Mouse (Mus musculus) midbrain, embryonic 12.5 days (tissue): ENCODE measurements around the gene Sbk2. TPM values are rescaled to one million over a fixed set of nuclear protein-coding genes. Genes with fewer than 3 reads are reported as not detected.

Experiments
- ATAC-seq: fragments of 200-750 bp; cut with Nextera tagmentation; 2 replicates; pipeline ENCODE4 v1.8.0; 2017; ENCODE audit warnings: low read depth, moderate TSS enrichment, moderate library complexity; ENCODE audit not compliant: low FRiP score
- H3K27ac ChIP-seq: fragments of 300-500 bp; sonication (generic); replicated peaks from 2 replicates; pipeline ENCODE4 v1.5.1; 2016; ENCODE audit warnings: mild to moderate bottlenecking
- H3K27me3 ChIP-seq: fragments of 300-500 bp; sonication (generic); 2 replicates; pipeline ENCODE4 v1.6.1; 2016; ENCODE audit warnings: mild to moderate bottlenecking
- H3K36me3 ChIP-seq: fragments of 300-500 bp; sonication (generic); 2 replicates; pipeline ENCODE4 v1.6.1; 2016
- H3K4me1 ChIP-seq: fragments of 300-500 bp; sonication (generic); 2 replicates; pipeline ENCODE4 v1.6.1; 2016
- H3K4me2 ChIP-seq: fragments of 300-500 bp; sonication (generic); replicated peaks from 2 replicates; pipeline ENCODE4 v1.6.1; 2016; ENCODE audit warnings: mild to moderate bottlenecking, moderate library complexity
- H3K4me3 ChIP-seq: fragments of 300-500 bp; sonication (generic); 2 replicates; pipeline ENCODE4 v1.5.1; 2016; ENCODE audit warnings: mild to moderate bottlenecking
- H3K9ac ChIP-seq: fragments of 300-500 bp; sonication (generic); replicated peaks from 2 replicates; pipeline ENCODE4 v1.6.1; 2016; ENCODE audit warnings: mild to moderate bottlenecking, moderate library complexity
- H3K9me3 ChIP-seq: fragments of 300-500 bp; sonication (generic); 2 replicates; pipeline ENCODE4 v1.6.1; 2016; ENCODE audit warnings: mild to moderate bottlenecking
- WGBS: fragments of 180-500 bp; shearing (Covaris S2); methylation state at CpG from one replicate; pipeline ENCODE4 v1.1.7; 2016; 5-methylcytosine and 5-hydroxymethylcytosine counted together
- polyA plus RNA-seq: library from polyadenylated mRNA; unstranded; fragments of >200 nt; fragmentation: Nextera tagmentation; extraction: Ambion mirVana; gene quantifications from 2 replicates; pipeline ENCODE4 v1.2.1, GENCODE M21; 2016

Sbk2 gene
- polyA plus RNA-seq, 1 experiment from 2014 or later = 0.18 TPM

DNA sequence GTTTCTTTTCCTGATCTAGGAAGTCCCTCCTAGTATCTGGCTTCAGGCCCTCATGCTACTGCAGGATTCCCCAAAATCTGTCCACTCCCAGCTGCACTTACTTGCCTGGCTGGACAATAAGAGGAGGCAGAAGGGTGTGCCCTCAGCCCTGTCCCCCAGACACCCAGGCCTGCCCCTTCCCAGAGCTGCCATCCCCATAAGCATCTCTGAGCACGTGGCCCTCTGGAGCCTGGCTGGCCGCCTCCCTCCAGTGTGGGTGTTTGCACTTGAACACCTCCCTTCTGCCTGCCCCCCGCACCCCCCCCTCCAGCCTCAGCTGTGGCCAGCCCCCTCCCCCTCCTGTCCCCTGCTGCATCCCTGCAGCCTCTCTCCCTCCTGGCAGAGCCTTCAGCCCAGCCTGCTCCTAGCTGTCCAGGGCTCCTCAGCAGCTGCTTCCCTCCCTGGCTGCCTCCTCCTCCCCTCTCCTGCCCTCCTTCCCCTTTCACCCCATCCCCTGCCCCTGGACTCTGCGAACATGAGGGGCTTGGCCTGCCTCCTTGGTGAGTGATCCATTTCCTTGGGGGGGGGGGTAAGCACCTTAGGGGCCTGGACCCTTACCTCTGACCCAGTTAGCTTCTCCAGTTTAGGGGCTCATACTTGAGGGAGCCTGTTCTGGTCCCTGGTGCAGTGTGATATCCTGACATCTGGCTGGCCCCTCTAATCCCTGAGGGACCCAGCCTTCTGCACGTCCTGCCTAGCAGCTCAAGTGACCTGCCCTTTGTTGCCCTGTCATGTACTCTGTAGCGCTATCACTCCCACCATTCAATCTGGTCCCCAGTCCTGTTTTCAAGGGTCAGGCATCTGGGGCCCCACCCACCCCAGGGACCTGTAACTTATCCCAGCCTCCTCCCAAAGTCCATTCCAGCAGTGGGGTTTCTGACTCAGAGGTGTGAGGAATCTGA is 38.5 kb downstream of the Sbk2 start, which contains the start of gene Ssc5d:
TSS of gene Ssc5d (plus strand) at position 345 of the 941 bp plus-strand sequence.
- 2% methylated on average over 6 of the region's 6 CpGs for WGBS
- Histone ChIP-seq H3K4me2 (peak within 1 kb of the TSS; percentile 78), H3K9ac (peak within 1 kb of the TSS; percentile 46), H3K27me3 (no peaks in the 10 kb centered on the region), H3K4me1 (peaks cover 62% of the 10 kb centered on the region), H3K4me3 (no peak within 1 kb of the TSS), H3K27ac (peak within 1 kb of the TSS; percentile 98), H3K9me3 (no peaks in the 10 kb centered on the region), H3K36me3 (peaks cover 8% of the 10 kb centered on the region)
- ATAC-seq = peak; percentile 34

DNA sequence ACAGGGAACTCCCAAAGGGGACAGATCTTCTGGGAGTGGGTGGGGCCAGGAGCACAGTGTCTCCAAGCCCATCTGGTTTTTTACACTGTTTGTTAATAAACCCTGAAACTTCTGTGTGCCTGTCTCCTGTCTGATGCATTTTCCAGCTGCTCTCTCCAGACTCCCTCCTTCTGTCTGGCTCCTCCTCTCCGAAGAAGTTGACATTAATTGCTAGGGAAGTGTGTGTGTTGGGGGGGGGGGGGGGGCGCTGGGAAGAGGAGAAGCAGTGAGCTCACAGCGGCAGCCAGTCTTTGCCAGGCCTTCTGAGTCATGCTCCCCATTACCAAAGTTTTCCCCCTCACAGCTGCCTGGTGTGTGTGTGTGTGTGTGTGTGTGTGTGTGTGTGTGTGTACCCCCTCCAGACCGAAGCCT is 39.3 kb downstream of the Sbk2 start:
- Histone ChIP-seq H3K27me3 (no peaks in the 10 kb centered on the region), H3K27ac (peak overlapping the region; percentile 98), H3K4me1 (peaks cover 64% of the 10 kb centered on the region), H3K9ac (0 out of 2 replicates have a peak overlapping the region, but pooled peaks have one; percentile 11), H3K36me3 (peaks cover 16% of the 10 kb centered on the region), H3K4me2 (peak overlapping the region; percentile 78), H3K9me3 (no peaks in the 10 kb centered on the region), H3K4me3 (no peak overlapping the region)
- 13% methylated on average over 3 of the region's 4 CpGs for WGBS
- ATAC-seq = no peak

DNA sequence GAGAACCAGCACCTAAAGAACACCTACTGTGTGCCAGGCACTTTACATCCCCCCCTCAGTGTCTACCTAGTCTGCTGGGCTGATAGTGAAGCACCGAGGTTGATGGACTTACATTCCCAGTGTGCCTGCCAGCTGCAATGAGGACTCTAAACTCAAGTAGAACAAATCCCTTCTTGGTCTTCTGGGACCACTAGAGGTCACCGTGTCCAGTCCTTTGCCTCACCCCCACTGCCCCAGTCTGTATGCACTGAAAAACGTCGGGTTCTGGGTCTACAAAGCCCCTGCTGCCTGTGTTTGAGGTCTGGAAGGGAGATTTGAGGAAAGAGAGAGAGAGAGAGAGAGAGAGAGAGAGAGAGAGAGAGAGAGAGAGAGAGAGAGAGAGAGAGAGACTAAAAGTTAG is 39.7 kb downstream of the Sbk2 start:
- H3K27ac ChIP-seq = peak overlapping the region; percentile 98
- H3K4me1 ChIP-seq = peaks cover 64% of the 10 kb centered on the region
- H3K4me2 ChIP-seq = peak overlapping the region; percentile 78
- H3K9ac ChIP-seq = peak overlapping the region; percentile 69; the same call in 1 of the 2 replicates
- H3K4me3 ChIP-seq = peak overlapping the region; percentile 40; the same call in 1 of the 2 replicates
- peaks cover 20% of the 10 kb centered on the region for H3K36me3 ChIP-seq
- no peak for ATAC-seq
- H3K9me3 ChIP-seq = no peaks in the 10 kb centered on the region
- no peaks in the 10 kb centered on the region for H3K27me3 ChIP-seq
- 4% methylated on average over 4 of the region's 4 CpGs for WGBS

DNA sequence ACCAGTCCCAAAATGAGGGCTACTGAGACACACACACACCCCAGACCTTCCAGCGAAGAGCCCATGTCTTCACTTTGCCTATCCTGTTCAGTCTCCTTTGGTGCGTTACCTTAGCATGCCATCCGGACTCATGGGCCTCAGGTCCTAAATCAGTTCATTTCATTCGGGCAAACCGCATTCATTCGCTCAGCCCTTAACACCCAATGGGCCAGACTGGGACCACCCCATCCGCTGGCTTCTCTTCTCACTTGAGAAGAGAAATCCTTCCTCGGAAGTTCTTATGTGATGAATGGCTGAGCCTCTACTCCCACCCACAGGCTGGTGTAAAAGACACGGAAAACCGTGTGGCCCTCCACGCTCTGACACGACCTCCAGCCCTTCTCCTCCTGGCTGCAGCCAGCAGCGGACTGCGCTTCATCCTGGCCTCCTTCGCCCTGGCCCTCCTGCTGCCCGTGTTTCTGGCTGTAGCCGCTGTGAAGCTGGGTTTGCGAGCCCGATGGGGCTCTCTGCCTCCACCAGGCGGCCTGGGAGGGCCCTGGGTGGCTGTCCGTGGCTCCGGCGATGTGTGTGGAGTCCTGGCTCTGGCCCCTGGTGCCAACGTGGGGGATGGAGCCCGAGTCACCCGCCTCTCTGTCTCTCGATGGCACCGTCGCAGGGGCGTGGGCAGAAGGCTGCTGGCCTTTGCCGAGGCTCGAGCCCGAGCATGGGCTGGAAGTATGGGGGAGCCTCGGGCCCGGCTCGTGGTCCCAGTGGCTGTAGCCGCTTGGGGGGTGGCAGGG is 40.4 kb downstream of the Sbk2 start:
- 3% methylated on average over 37 of the region's 37 CpGs for WGBS
- H3K9me3 ChIP-seq = no peaks in the 10 kb centered on the region
- H3K4me2 ChIP-seq = peak overlapping the region; percentile 78

DNA sequence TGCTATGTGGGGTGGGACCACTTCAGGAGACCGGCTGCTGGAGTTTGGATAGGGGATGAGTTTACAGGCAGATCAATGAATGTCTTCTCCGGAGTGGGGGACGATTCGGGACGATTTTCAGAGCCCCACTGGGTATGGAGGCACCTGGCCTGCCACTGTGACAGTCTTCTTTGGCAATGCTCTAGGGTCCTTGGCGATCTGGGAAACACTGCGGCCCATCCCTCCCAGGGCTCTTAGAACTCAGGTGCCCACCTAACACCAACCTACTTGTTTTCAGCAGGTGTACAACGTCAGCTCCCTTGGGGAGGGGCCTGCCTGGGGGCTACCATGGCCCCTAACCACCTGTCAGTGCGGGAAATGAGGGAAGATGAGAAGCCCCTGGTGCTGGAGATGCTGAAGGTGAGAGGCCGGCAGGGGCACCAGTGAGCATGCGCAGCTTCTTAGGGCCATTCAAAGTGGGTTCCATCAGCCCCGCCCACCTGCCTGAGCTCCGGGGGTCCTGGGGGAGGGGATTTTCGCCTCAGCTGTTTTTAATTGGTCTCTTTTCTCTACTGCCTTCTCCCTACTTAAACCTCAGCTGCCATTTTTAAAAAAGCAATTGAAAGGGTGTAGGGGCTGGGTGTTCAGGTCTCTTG is 41.2 kb downstream of the Sbk2 start:
- Histone ChIP-seq H3K9ac (peak overlapping the region; percentile 69), H3K36me3 (peaks cover 35% of the 10 kb centered on the region), H3K27me3 (no peaks in the 10 kb centered on the region), H3K4me2 (peak overlapping the region; percentile 78), H3K27ac (peak overlapping the region; percentile 98), H3K9me3 (no peaks in the 10 kb centered on the region), H3K4me3 (peak overlapping the region; percentile 40), H3K4me1 (peaks cover 64% of the 10 kb centered on the region)
- peak; percentile 42 for ATAC-seq
- 1% methylated on average over 14 of the region's 14 CpGs for WGBS

More for the DNA sequence above, 40.4 kb downstream of the Sbk2 start:
- peak overlapping the region; percentile 40 for H3K4me3 ChIP-seq
- peak; percentile 9 for ATAC-seq
- peak overlapping the region; percentile 69 for H3K9ac ChIP-seq
- H3K27ac ChIP-seq = peak overlapping the region; percentile 98
- H3K36me3 ChIP-seq = peaks cover 27% of the 10 kb centered on the region
- H3K4me1 ChIP-seq = peaks cover 64% of the 10 kb centered on the region
- H3K27me3 ChIP-seq = no peaks in the 10 kb centered on the region

DNA sequence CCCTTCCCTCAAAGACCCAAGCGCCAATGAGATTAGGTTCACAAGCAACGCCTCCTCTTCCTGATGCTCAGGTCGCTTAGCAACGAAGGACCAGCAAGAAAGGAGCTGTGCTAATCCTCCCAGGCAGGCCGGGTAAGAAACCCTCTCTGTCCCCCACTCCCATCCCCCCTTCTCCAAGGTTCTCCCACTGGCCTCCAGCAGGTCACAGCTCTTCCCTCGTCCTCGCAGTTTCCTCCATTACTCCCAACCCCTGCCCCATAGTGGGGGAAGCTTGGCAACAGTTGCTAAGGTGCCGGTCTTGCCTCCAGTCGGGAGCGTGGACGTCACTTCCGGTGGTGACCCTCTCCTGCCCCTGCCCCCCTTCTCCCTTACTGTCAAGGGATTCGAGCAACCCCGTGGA is 41.7 kb downstream of the Sbk2 start:
- Histone ChIP-seq H3K4me3 (peak overlapping the region; percentile 40), H3K9ac (peak overlapping the region; percentile 69; the same call in 1 of the 2 replicates), H3K27ac (peak overlapping the region; percentile 98), H3K36me3 (peaks cover 40% of the 10 kb centered on the region), H3K27me3 (no peaks in the 10 kb centered on the region), H3K4me1 (peaks cover 64% of the 10 kb centered on the region), H3K9me3 (no peaks in the 10 kb centered on the region), H3K4me2 (peak overlapping the region; percentile 78)
- 0% methylated on average over 14 of the region's 14 CpGs for WGBS
- ATAC-seq = peak; percentile 81

DNA sequence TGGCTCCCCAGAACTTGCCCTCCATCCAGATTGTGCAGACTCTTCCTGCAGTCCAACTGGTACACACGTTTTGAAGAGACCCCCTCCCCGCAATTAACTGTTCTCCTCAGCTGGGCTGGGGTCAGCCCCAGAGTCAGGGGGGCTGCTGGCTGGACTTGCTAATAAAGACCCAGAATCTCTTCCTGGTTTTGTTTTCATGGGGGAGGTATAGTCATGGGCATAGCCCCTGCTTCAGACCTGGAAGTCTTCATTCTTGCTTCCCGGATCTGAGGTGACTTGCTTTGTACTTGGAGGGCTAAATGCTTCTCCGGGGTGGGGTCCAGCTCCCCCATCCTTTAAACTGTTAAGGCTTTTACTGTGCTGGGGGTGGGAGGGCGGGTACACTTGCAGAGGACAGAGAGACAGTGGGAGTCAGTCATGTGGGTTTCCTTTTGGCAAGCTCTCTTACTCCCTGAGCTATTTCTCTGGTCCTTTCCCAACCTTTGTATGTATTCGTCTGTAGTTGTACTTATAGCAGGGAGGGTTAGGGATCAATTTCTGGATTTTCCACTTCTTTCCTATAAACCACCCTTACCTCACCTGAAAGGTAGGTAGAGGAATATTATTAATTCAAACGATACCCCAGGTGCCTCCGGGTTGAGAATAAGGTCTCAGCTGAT is 42.3 kb downstream of the Sbk2 start, which contains the start of gene Nat14:
TSS of gene Nat14 (plus strand) at position 205 of the 659 bp plus-strand sequence.
- no peak for ATAC-seq
- H3K27me3 ChIP-seq = no peaks in the 10 kb centered on the region
- peak within 1 kb of the TSS; percentile 40 for H3K4me3 ChIP-seq
- peaks cover 45% of the 10 kb centered on the region for H3K36me3 ChIP-seq
- peaks cover 67% of the 10 kb centered on the region for H3K4me1 ChIP-seq
- H3K9me3 ChIP-seq = no peaks in the 10 kb centered on the region
- peak within 1 kb of the TSS; percentile 78 for H3K4me2 ChIP-seq
- WGBS = 24% methylated on average over 8 of the region's 8 CpGs
- peak within 1 kb of the TSS; percentile 69 for H3K9ac ChIP-seq
- peak within 1 kb of the TSS; percentile 98 for H3K27ac ChIP-seq

DNA sequence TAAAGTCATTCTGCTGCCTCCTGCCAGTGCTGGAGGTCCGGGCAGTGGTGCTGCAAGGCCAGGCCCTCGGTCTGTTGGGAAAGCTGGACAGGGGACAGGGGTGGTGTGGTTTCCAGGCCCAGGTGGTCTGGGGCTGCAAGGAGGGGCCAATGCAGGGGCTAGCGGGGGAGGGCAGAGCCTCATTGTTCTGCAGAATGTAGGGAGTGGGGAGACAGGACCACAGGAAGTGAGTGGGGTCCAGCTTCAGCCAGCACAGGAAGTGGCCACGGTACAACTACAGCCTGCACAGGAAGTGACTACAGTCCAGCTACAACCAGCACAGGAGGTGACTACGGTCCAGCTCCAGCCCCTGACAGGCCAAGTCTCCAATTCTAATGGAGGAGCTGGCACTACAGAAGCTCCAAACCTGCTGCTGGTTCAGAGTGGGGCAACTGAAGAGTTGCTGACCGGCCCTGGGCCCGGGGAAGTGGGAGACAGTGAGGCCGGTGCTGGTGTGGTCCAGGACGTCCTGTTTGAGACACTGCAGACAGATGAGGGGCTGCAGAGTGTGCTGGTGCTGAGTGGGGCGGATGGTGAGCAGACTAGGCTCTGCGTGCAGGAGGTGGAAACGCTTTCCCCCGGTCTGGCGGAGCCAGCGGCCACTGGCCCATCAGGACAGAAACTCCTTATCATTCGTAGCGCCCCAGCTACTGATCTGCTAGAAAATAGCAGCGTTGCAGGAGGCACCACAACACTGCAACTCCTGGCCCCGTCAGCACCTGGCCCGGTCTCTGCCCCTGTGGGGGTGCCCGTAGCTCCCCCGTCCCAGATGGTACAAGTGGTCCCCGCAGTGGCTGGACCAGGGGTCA is 43.0 kb downstream of the Sbk2 start:
- no peak for ATAC-seq
- H3K4me3 ChIP-seq = peak overlapping the region; percentile 40; the same call in 1 of the 2 replicates
- peak overlapping the region; percentile 50 for H3K9ac ChIP-seq
- H3K9me3 ChIP-seq = no peaks in the 10 kb centered on the region
- H3K4me2 ChIP-seq = peak overlapping the region; percentile 78
- H3K36me3 ChIP-seq = peaks cover 45% of the 10 kb centered on the region
- H3K27me3 ChIP-seq = no peaks in the 10 kb centered on the region
- 60% methylated on average over 23 of the region's 23 CpGs for WGBS
- peaks cover 67% of the 10 kb centered on the region for H3K4me1 ChIP-seq
- peak overlapping the region; percentile 98 for H3K27ac ChIP-seq

DNA sequence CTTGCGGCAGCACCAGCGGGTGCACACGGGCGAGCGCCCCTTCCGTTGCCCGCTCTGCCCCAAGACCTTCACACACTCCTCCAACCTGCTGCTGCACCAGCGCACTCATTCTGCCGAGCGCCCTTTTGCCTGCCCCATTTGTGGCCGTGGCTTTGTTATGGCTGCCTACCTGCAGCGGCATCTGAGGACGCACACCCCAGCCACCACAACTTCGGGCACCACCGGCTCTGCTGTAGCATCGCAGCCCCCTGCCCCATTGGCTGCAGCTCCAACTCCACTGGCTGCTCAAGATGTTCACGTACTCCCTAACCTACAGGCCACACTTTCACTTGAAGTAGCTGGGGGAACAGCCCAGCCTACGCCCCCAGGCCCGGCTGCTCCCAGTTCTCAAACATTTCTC is 43.7 kb downstream of the Sbk2 start:
- ATAC-seq = no peak
- 90% methylated on average over 19 of the region's 19 CpGs for WGBS
- H3K4me2 ChIP-seq = 0 out of 2 replicates have a peak overlapping the region, but pooled peaks have one; percentile 7
- H3K4me1 ChIP-seq = peaks cover 67% of the 10 kb centered on the region
- H3K9me3 ChIP-seq = no peaks in the 10 kb centered on the region
- peak overlapping the region; percentile 50; the same call in 1 of the 2 replicates for H3K9ac ChIP-seq
- peak overlapping the region; percentile 98 for H3K27ac ChIP-seq
- H3K27me3 ChIP-seq = no peaks in the 10 kb centered on the region
- H3K4me3 ChIP-seq = no peak overlapping the region
- peaks cover 45% of the 10 kb centered on the region for H3K36me3 ChIP-seq

DNA sequence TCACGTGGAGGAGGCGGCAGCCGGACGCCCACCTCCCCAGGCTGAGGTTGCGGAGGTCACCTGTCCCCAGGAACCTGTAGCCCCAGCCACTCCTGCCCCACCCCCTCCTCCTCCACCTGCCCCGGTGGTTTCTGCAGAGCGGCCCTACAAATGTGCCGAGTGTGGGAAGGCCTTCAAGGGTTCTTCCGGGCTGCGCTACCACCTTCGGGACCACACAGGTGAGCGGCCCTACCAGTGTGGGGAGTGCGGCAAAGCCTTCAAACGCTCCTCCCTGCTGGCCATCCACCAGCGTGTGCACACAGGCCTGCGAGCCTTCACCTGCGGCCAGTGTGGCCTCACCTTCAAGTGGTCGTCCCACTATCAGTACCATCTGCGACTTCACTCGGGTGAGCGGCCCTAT is 44.2 kb downstream of the Sbk2 start:
- Histone ChIP-seq H3K4me2 (no peak overlapping the region), H3K9me3 (no peaks in the 10 kb centered on the region), H3K27ac (no peak overlapping the region), H3K4me3 (no peak overlapping the region), H3K36me3 (peaks cover 45% of the 10 kb centered on the region), H3K9ac (peak overlapping the region; percentile 8; the same call in 1 of the 2 replicates), H3K27me3 (no peaks in the 10 kb centered on the region), H3K4me1 (peaks cover 61% of the 10 kb centered on the region)
- WGBS = 90% methylated on average over 21 of the region's 21 CpGs
- ATAC-seq = no peak
